Mouse (Mus musculus) spleen, adult 2 months (tissue): Measurements from ENCODE around the gene Gm4788.
"Not testable (repeated sequence)": the region's sequence is repeated elsewhere in the genome, so short reads cannot be mapped to it uniquely, and the experiment has no call there.

ENCODE experiments used
- CTCF ChIP-seq: fragments of 200-500 bp; IDR thresholded peaks from 2 replicates; pipeline ENCODE4 v1.5.1; 2011; ENCODE audit warnings: mild to moderate bottlenecking, inconsistent platforms; ENCODE audit not compliant: insufficient read depth, insufficient read length, insufficient replicate concordance; ENCODE audit errors: extremely low read depth
- POLR2A ChIP-seq: fragments of 200-500 bp; IDR thresholded peaks from 2 replicates; pipeline ENCODE4 v1.6.1; 2011; ENCODE audit warnings: low read depth, low read length, inconsistent platforms

GRCm38 (mm10) chr1:139716249-139716648, 64.8 kb downstream of the Gm4788 start:
- not testable (repeated sequence) for TF ChIP-seq CTCF, POLR2A
